Mouse (Mus musculus) intestine, embryonic 14.5 days (tissue): ENCODE data around the gene Mrpl48. TPM values are rescaled to one million over a fixed set of nuclear protein-coding genes. Genes with fewer than 3 reads are reported as not detected.
"Not testable (repeated sequence)": the region's sequence is repeated elsewhere in the genome, so short reads cannot be mapped to it uniquely, and the experiment has no call there.

Source experiments
- ATAC-seq: fragments of 200-750 bp; cut with Nextera tagmentation; replicated peaks from 2 replicates; pipeline ENCODE4 v1.8.0; 2017; ENCODE audit warnings: low read depth, moderate number of reproducible peaks, moderate TSS enrichment, moderate library complexity; ENCODE audit not compliant: low FRiP score, low TSS enrichment
- DNase-seq: peaks from one replicate; pipeline ENCODE4 v3.0.0-alpha.2; 2018; ENCODE audit warnings: low spot score
- H3K27ac ChIP-seq: fragments of 300-500 bp; sonication (generic); 2 replicates; pipeline ENCODE4 v1.5.1; 2014; ENCODE audit warnings: low read depth, mild to moderate bottlenecking, control low read depth
- H3K27me3 ChIP-seq: fragments of 300-500 bp; sonication (generic); replicated peaks from 2 replicates; pipeline ENCODE4 v1.6.1; 2014; ENCODE audit warnings: low read length, control low read depth; ENCODE audit not compliant: control insufficient read depth, insufficient read depth
- H3K36me3 ChIP-seq: fragments of 300-500 bp; sonication (generic); 2 replicates; pipeline ENCODE4 v1.6.1; 2014; ENCODE audit warnings: low read length, control low read depth; ENCODE audit not compliant: control insufficient read depth, insufficient read depth
- H3K4me1 ChIP-seq: fragments of 300-500 bp; sonication (generic); replicated peaks from 2 replicates; pipeline ENCODE4 v1.6.1; 2014; ENCODE audit warnings: low read length, control low read depth, mixed read lengths; ENCODE audit not compliant: control insufficient read depth, insufficient read depth
- H3K4me2 ChIP-seq: fragments of 300-500 bp; sonication (generic); 2 replicates; pipeline ENCODE4 v1.6.1; 2014; ENCODE audit warnings: low read length
- H3K4me3 ChIP-seq: fragments of 300-500 bp; sonication (generic); 2 replicates; pipeline ENCODE4 v1.5.1; 2014; ENCODE audit warnings: low read depth, low read length, control low read depth, mixed read lengths
- H3K9ac ChIP-seq: fragments of 300-500 bp; sonication (generic); 2 replicates; pipeline ENCODE4 v1.6.1; 2014; ENCODE audit warnings: mild to moderate bottlenecking, low read length
- H3K9me3 ChIP-seq: fragments of 300-500 bp; sonication (generic); 2 replicates; pipeline ENCODE4 v1.6.1; 2016; ENCODE audit warnings: low read length, control low read depth; ENCODE audit not compliant: control insufficient read depth
- WGBS: fragments of 180-500 bp; shearing (Covaris S2); extraction: QIAGEN DNeasy Blood & Tissue Kit; methylation state at CpG from one replicate; pipeline ENCODE4 v1.1.7; 2014; 5-methylcytosine and 5-hydroxymethylcytosine counted together
- polyA plus RNA-seq: library from polyadenylated mRNA; unstranded; fragments of >200 nt; fragmentation: Nextera tagmentation; extraction: Ambion mirVana; gene quantifications from 2 replicates; pipeline ENCODE4 v1.2.1, GENCODE M21; 2014

Gene Mrpl48
- polyA plus RNA-seq, 1 experiment from 2014 or later, result 89.4 TPM

GRCm38 (mm10) chr7:100572704-100573103 lies 35.4 kb downstream of the Mrpl48 start:
- Histone ChIP-seq H3K27me3 (no peaks in the 10 kb centered on the region), H3K4me2 (no peak overlapping the region), H3K27ac (no peak overlapping the region), H3K9ac (no peak overlapping the region), H3K4me1 (no peaks in the 10 kb centered on the region), H3K36me3 (peaks cover 16% of the 10 kb centered on the region), H3K4me3 (no peak overlapping the region), H3K9me3 (no peaks in the 10 kb centered on the region)
- 85% methylated on average over 4 of the region's 4 CpGs for WGBS
- ATAC-seq (no peak), DNase-seq (no peak)

GRCm38 (mm10) chr7:100572061-100572460 lies 36.0 kb downstream of the Mrpl48 start:
- H3K4me3 ChIP-seq, result no peak overlapping the region
- DNase-seq (no peak), ATAC-seq (no peak)
- 82% methylated on average over 4 of the region's 4 CpGs for WGBS
- no peaks in the 10 kb centered on the region for H3K9me3 ChIP-seq
- no peak overlapping the region for H3K27ac ChIP-seq
- H3K4me1 ChIP-seq, result no peaks in the 10 kb centered on the region
- no peaks in the 10 kb centered on the region for H3K27me3 ChIP-seq
- peaks cover 16% of the 10 kb centered on the region for H3K36me3 ChIP-seq
- H3K9ac ChIP-seq, result no peak overlapping the region
- no peak overlapping the region for H3K4me2 ChIP-seq

- Histone ChIP-seq H3K9ac (no peak overlapping the region), H3K4me2 (no peak overlapping the region), H3K27me3 (no peaks in the 10 kb centered on the region), H3K36me3 (peaks cover 16% of the 10 kb centered on the region), H3K4me3 (no peak overlapping the region), H3K27ac (no peak overlapping the region), H3K9me3 (no peaks in the 10 kb centered on the region), H3K4me1 (no peaks in the 10 kb centered on the region)
- 82% methylated on average over 3 of the region's 3 CpGs for WGBS
- DNase-seq (no peak), ATAC-seq (no peak)
Observed at GRCm38 (mm10) chr7:100570930-100571715, 37.0 kb downstream of the Mrpl48 start.

GRCm38 (mm10) chr7:100569907-100570306 lies 38.2 kb downstream of the Mrpl48 start:
- Histone ChIP-seq H3K27ac (no peak overlapping the region), H3K9ac (no peak overlapping the region), H3K4me2 (no peak overlapping the region), H3K27me3 (no peaks in the 10 kb centered on the region), H3K4me1 (no peaks in the 10 kb centered on the region), H3K9me3 (no peaks in the 10 kb centered on the region), H3K4me3 (no peak overlapping the region), H3K36me3 (peaks cover 19% of the 10 kb centered on the region)
- ATAC-seq, result no peak
- no peak for DNase-seq

- H3K27ac ChIP-seq, result not testable (repeated sequence)
Observed at GRCm38 (mm10) chr7:100567238-100567637, 40.9 kb downstream of the Mrpl48 start.

GRCm38 (mm10) chr7:100561861-100562587 lies 46.1 kb downstream of the Mrpl48 start:
- no peak overlapping the region for H3K9ac ChIP-seq
- ATAC-seq (no peak), DNase-seq (no peak)
- no peaks in the 10 kb centered on the region for H3K27me3 ChIP-seq
- H3K27ac ChIP-seq, result no peak overlapping the region
- H3K4me2 ChIP-seq, result no peak overlapping the region
- H3K9me3 ChIP-seq, result no peaks in the 10 kb centered on the region
- 76% methylated on average over 11 of the region's 11 CpGs for WGBS
- peaks cover 9% of the 10 kb centered on the region for H3K36me3 ChIP-seq
- H3K4me3 ChIP-seq, result no peak overlapping the region
- H3K4me1 ChIP-seq, result no peaks in the 10 kb centered on the region

More at GRCm38 (mm10) chr7:100567238-100567637, 40.9 kb downstream of the Mrpl48 start:
- H3K4me2 ChIP-seq, H3K27me3 ChIP-seq, H3K9me3 ChIP-seq, H3K9ac ChIP-seq, H3K4me3 ChIP-seq, H3K4me1 ChIP-seq, ATAC-seq: not testable (repeated sequence)
- peak; percentile 49 for DNase-seq
- peaks cover 16% of the 10 kb centered on the region for H3K36me3 ChIP-seq
- 74% methylated on average over 5 of the region's 5 CpGs for WGBS

GRCm38 (mm10) chr7:100559331-100559730 lies 48.8 kb downstream of the Mrpl48 start:
- H3K4me1 ChIP-seq, result peaks cover 5% of the 10 kb centered on the region; the same call in 1 of the 2 replicates
- H3K36me3 ChIP-seq, result no peaks in the 10 kb centered on the region; the same call in 1 of the 2 replicates
- H3K4me3 ChIP-seq, result no peak overlapping the region
- DNase-seq, result no peak
- no peak for ATAC-seq
- no peaks in the 10 kb centered on the region for H3K27me3 ChIP-seq
- H3K9ac ChIP-seq, result no peak overlapping the region
- H3K27ac ChIP-seq, result no peak overlapping the region
- no peak overlapping the region for H3K4me2 ChIP-seq
- 75% methylated on average over 4 of the region's 4 CpGs for WGBS
- H3K9me3 ChIP-seq, result no peaks in the 10 kb centered on the region

GRCm38 (mm10) chr7:100557241-100557640 lies 50.9 kb downstream of the Mrpl48 start:
- no peak for DNase-seq
- Histone ChIP-seq H3K27ac (no peak overlapping the region), H3K9ac (no peak overlapping the region), H3K27me3 (no peaks in the 10 kb centered on the region), H3K4me2 (no peak overlapping the region), H3K9me3 (no peaks in the 10 kb centered on the region), H3K4me1 (peaks cover 5% of the 10 kb centered on the region; the same call in 1 of the 2 replicates), H3K36me3 (peaks cover 3% of the 10 kb centered on the region; the same call in 1 of the 2 replicates), H3K4me3 (no peak overlapping the region)
- no peak for ATAC-seq
- 62% methylated on average over 5 of the region's 5 CpGs for WGBS
